ENCODE assay signal across 19 mouse cellular contexts in the genomic region with DNA sequence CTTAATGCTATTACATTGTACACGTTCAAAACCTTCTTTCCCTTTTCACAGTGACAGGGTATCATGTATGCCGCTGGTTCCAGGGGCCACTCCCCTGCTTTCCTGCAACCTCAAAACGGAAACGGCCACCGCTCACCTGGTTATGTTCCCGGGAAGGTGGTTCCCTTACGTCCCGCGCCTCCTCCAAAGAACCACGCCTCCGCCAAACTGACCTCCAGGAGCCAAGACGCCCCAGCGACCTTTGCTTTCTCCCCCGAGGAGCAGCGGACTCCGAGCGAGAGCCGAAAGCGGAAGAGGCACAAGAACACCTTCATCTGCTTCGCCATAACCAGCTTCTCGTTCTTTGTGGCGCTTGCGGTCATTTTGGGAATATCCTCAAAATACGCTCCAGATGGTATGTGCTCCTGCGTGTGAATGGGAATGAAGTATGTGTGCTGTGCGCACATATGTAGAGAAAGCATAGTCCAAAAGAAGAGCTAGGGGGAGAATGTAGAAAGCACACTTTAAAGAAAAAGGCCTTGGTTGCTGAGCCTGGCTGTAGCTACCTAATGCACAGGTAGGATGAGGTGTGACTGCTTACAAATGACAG. TPM values are rescaled to one million over a fixed set of nuclear protein-coding genes. Genes with fewer than 3 reads are reported as not detected.
A peak's percentile ranks its signal among the peaks of the same experiment; 100 is the strongest.
DNase-seq lines count a peak whose midpoint lies in the region; ATAC-seq and TF ChIP-seq lines count a peak whose summit lies in the region.
"Had no signal": no experiment of that assay in that cellular context is flagged by ENCODE, and none has a peak within 500 bp of the region (broad histone marks: within the 10 kb centered on the region; RNA-seq: fewer than 3 reads in every experiment).

No protein-coding gene starts in this region.

- no peaks in the 10 kb centered on the region for H3K27me3 ChIP-seq in forebrain, postnatal 0 days (ENCODE audit: insufficient read depth, low read length)
- H3K27me3 ChIP-seq in forebrain, embryonic 16.5 days (replicated peaks; ENCODE audit: control insufficient read depth, insufficient read depth, low read length), result no peaks in the 10 kb centered on the region
- no peaks in the 10 kb centered on the region for H3K27me3 ChIP-seq in kidney, adult 2 months (replicated peaks; ENCODE audit: control insufficient read depth, insufficient read depth, low read length)
- H3K27me3 ChIP-seq in kidney, embryonic 14.5 days (ENCODE audit: control insufficient read depth, insufficient read depth, low read length), result no peaks in the 10 kb centered on the region
- no peaks in the 10 kb centered on the region for H3K27me3 ChIP-seq in E14TG2a.4 (ENCODE audit: insufficient read depth, low read length)
- H3K27me3 ChIP-seq in midbrain, embryonic 11.5 days (ENCODE audit: control insufficient read depth, insufficient read depth, low read length), result no peaks in the 10 kb centered on the region
- H3K27me3 ChIP-seq: limb, embryonic 15.5 days; liver, embryonic 15.5 days; Patski had no signal

- in situ Hi-C loops in ES-E14 (cut with MboI; ENCODE audit: low sequenced_read_pairs in 2 of 2, unreplicated experiment in 2 of 2), result no loop called here

- 0 out of 2 replicates have a peak, but pooled peaks have one; percentile 21 for ATAC-seq in forebrain, postnatal 0 days
- no peak for ATAC-seq in forebrain, embryonic 16.5 days
- ATAC-seq in kidney, embryonic 14.5 days (ENCODE audit: low FRiP score, low TSS enrichment), result no peak
- no peak for ATAC-seq in midbrain, embryonic 11.5 days (ENCODE audit: low FRiP score)
- ATAC-seq: intestine, embryonic 16.5 days; Patski had no signal

- no peaks in the 10 kb centered on the region for H3K9me3 ChIP-seq in forebrain, postnatal 0 days (ENCODE audit: low read length)
- H3K9me3 ChIP-seq in forebrain, embryonic 16.5 days (ENCODE audit: control insufficient read depth, low read length), result no peaks in the 10 kb centered on the region
- H3K9me3 ChIP-seq in kidney, embryonic 14.5 days (ENCODE audit: control insufficient read depth, low read length), result no peaks in the 10 kb centered on the region
- H3K9me3 ChIP-seq in E14TG2a.4 (ENCODE audit: low read length), result no peaks in the 10 kb centered on the region
- no peaks in the 10 kb centered on the region for H3K9me3 ChIP-seq in ES-E14 (ENCODE audit: control insufficient read depth, insufficient read depth, low read depth, low read length)
- no peaks in the 10 kb centered on the region for H3K9me3 ChIP-seq in midbrain, embryonic 11.5 days (ENCODE audit: control insufficient read depth, low read length)
- H3K9me3 ChIP-seq: limb, embryonic 15.5 days; liver, embryonic 15.5 days; midbrain, embryonic 10.5 days had no signal

- H3K4me3 ChIP-seq in forebrain, postnatal 0 days (ENCODE audit: low read depth, low read length), result no peak overlapping the region
- H3K4me3 ChIP-seq in forebrain, embryonic 16.5 days (replicated peaks; ENCODE audit: low read length), result no peak overlapping the region
- no peak overlapping the region for H3K4me3 ChIP-seq in kidney, adult 2 months (ENCODE audit: insufficient read depth, low read depth, low read length)
- H3K4me3 ChIP-seq in kidney, embryonic 14.5 days (ENCODE audit: low read length), result no peak overlapping the region
- peak overlapping the region; percentile 80 for H3K4me3 ChIP-seq in E14TG2a.4 (replicated peaks; ENCODE audit: low read length)
- H3K4me3 ChIP-seq in ES-E14 (ENCODE audit: insufficient read depth in 1 of 2, low read depth in 1 of 2, low read length in 2 of 2, poor library complexity in 1 of 2, severe bottlenecking in 1 of 2), result peak overlapping the region; percentile 57 to 62
- H3K4me3 ChIP-seq in midbrain, embryonic 11.5 days (ENCODE audit: low read depth, low read length), result no peak overlapping the region
- H3K4me3 ChIP-seq: limb, embryonic 15.5 days; liver, embryonic 15.5 days; midbrain, embryonic 10.5 days had no signal

- TF ChIP-seq POLR2A in kidney, adult 2 months (IDR thresholded peaks at IDR 0.05; ENCODE audit: low read depth, low read length), result no peak

- no peak for TF ChIP-seq CTCF in forebrain, postnatal 0 days (IDR thresholded peaks at IDR 0.05; ENCODE audit: low read depth)
- TF ChIP-seq CTCF in kidney, adult 2 months (conservative IDR thresholded peaks at IDR 0.05; ENCODE audit: insufficient read depth, insufficient read length, low read depth, low read length), result no peak
- TF ChIP-seq CTCF in E14TG2a.4 (conservative IDR thresholded peaks at IDR 0.05; ENCODE audit: low read length), result no peak

- H3K9ac ChIP-seq in forebrain, postnatal 0 days, result no peak overlapping the region
- H3K9ac ChIP-seq in forebrain, embryonic 16.5 days (replicated peaks; ENCODE audit: low read depth, low read length), result no peak overlapping the region
- H3K9ac ChIP-seq in kidney, embryonic 14.5 days (ENCODE audit: low read depth, low read length), result no peak overlapping the region
- H3K9ac ChIP-seq in ES-E14 (ENCODE audit: insufficient read depth, low read depth, low read length, poor library complexity, severe bottlenecking), result peak overlapping the region; percentile 54
- H3K9ac ChIP-seq in midbrain, embryonic 11.5 days (ENCODE audit: low read length), result no peak overlapping the region
- H3K9ac ChIP-seq: limb, embryonic 15.5 days; liver, embryonic 15.5 days had no signal

- 0 out of 2 replicates have a peak overlapping the region, but pooled peaks have one; percentile 30 for H3K27ac ChIP-seq in forebrain, postnatal 0 days (ENCODE audit: low read depth, low read length)
- H3K27ac ChIP-seq in forebrain, embryonic 16.5 days (ENCODE audit: low read length), result no peak overlapping the region
- H3K27ac ChIP-seq in kidney, adult 2 months (ENCODE audit: insufficient read depth, low read depth, low read length), result no peak overlapping the region
- no peak overlapping the region for H3K27ac ChIP-seq in kidney, embryonic 14.5 days (ENCODE audit: low read depth, low read length)
- peak overlapping the region; percentile 89; the same call in 1 of the 2 replicates for H3K27ac ChIP-seq in ES-E14 (ENCODE audit: insufficient read depth, low read depth, low read length, poor library complexity, severe bottlenecking)
- H3K27ac ChIP-seq in midbrain, embryonic 11.5 days (ENCODE audit: low read depth, low read length), result no peak overlapping the region
- H3K27ac ChIP-seq: liver, embryonic 15.5 days; macrophage; midbrain, embryonic 10.5 days had no signal

- no peak overlapping the region for H3K4me2 ChIP-seq in forebrain, postnatal 0 days (ENCODE audit: low read depth)
- H3K4me2 ChIP-seq in forebrain, embryonic 16.5 days (ENCODE audit: low read length), result no peak overlapping the region
- H3K4me2 ChIP-seq in kidney, embryonic 14.5 days (replicated peaks; ENCODE audit: low read depth, low read length), result no peak overlapping the region
- H3K4me2 ChIP-seq in midbrain, embryonic 11.5 days, result no peak overlapping the region
- H3K4me2 ChIP-seq: limb, embryonic 15.5 days; liver, embryonic 15.5 days had no signal

- WGBS in forebrain, postnatal 0 days, result 87% methylated on average over 26 of the region's 26 CpGs
- 90% methylated on average over 26 of the region's 26 CpGs for WGBS in forebrain, embryonic 16.5 days
- 84% methylated on average over 26 of the region's 26 CpGs for WGBS in kidney, adult 2 months
- 93% methylated on average over 26 of the region's 26 CpGs for WGBS in kidney, embryonic 14.5 days
- 91% methylated on average over 26 of the region's 26 CpGs for WGBS in midbrain, embryonic 11.5 days

- peak; percentile 35 for DNase-seq in forebrain, postnatal 0 days
- peak; percentile 51 for DNase-seq in kidney, adult 2 months
- DNase-seq in ES-E14 (ENCODE audit: low read depth, low spot score), result no peak
- no peak for DNase-seq in layer of hippocampus, postnatal 25 days (ENCODE audit: extremely low spot score in 1 of 2, low spot score in 1 of 2)
- no peak for DNase-seq in midbrain, embryonic 11.5 days (ENCODE audit: low spot score, missing footprints)
- DNase-seq: adrenal gland, postnatal 14 days; B cell, adult 2 months; gastrocnemius, postnatal 25 days; layer of hippocampus, postnatal 36 days; thymus, postnatal 36 days had no signal

- peaks cover 7% of the 10 kb centered on the region; the same call in 1 of the 2 replicates for H3K4me1 ChIP-seq in forebrain, postnatal 0 days (ENCODE audit: insufficient read depth)
- peaks cover 29% of the 10 kb centered on the region for H3K4me1 ChIP-seq in forebrain, embryonic 16.5 days (replicated peaks; ENCODE audit: control insufficient read depth, insufficient read depth, low read length)
- 0 out of 2 replicates have a peak, but pooled peaks cover 4% of the 10 kb centered on the region for H3K4me1 ChIP-seq in kidney, adult 2 months (ENCODE audit: control insufficient read depth, insufficient read depth, low read length)
- 0 out of 2 replicates have a peak, but pooled peaks cover 5% of the 10 kb centered on the region for H3K4me1 ChIP-seq in kidney, embryonic 14.5 days (ENCODE audit: control insufficient read depth, insufficient read depth, low read length)
- H3K4me1 ChIP-seq in E14TG2a.4 (replicated peaks; ENCODE audit: low read depth, low read length) (peaks cover 80% of the 10 kb centered on the region), ES-E14 (ENCODE audit: control insufficient read depth in 2 of 2, insufficient read depth in 2 of 2, low read length in 2 of 2, poor library complexity in 1 of 2) (peaks cover 5 to 6% of the 10 kb centered on the region in 2 experiments)
- H3K4me1 ChIP-seq in midbrain, embryonic 11.5 days (ENCODE audit: control insufficient read depth, insufficient read depth, low read length), result peaks cover 29% of the 10 kb centered on the region
- H3K4me1 ChIP-seq: liver, embryonic 15.5 days had no signal

- H3K36me3 ChIP-seq in forebrain, postnatal 0 days (ENCODE audit: insufficient read depth), result peaks cover 9% of the 10 kb centered on the region; the same call in 1 of the 2 replicates
- peaks cover 8% of the 10 kb centered on the region for H3K36me3 ChIP-seq in forebrain, embryonic 16.5 days (ENCODE audit: control insufficient read depth, insufficient read depth)
- H3K36me3 ChIP-seq in kidney, adult 2 months (ENCODE audit: control insufficient read depth, insufficient read depth, low read length), result no peaks in the 10 kb centered on the region; the same call in 1 of the 2 replicates
- H3K36me3 ChIP-seq in kidney, embryonic 14.5 days (ENCODE audit: control insufficient read depth, insufficient read depth, low read length), result peaks cover 21% of the 10 kb centered on the region; the same call in 1 of the 2 replicates
- H3K36me3 ChIP-seq in E14TG2a.4 (ENCODE audit: insufficient read depth, low read length) (peaks cover 54% of the 10 kb centered on the region), ES-E14 (ENCODE audit: control insufficient read depth, insufficient read depth, low read length, poor library complexity, severe bottlenecking) (peaks cover 14% of the 10 kb centered on the region)
- H3K36me3 ChIP-seq in midbrain, embryonic 11.5 days (ENCODE audit: control insufficient read depth, insufficient read depth, low read length), result peaks cover 11% of the 10 kb centered on the region

RNA-seq across cellular contexts. Expression of gene Cemip2, which starts 14.5 kb away (rescaled TPM):
- total RNA-seq in forebrain, postnatal 0 days (2014; rRNA removed), result 30.7 and 42.5 TPM in 2 replicates
- 13.4 and 17.4 TPM in 2 replicates for polyA plus RNA-seq in forebrain, postnatal 0 days (2015; fragmentation: Nextera tagmentation; extraction: Ambion mirVana)
- polyA plus RNA-seq in forebrain, embryonic 16.5 days (2015; fragmentation: Nextera tagmentation; extraction: Ambion mirVana), result 37.2 and 37.6 TPM in 2 replicates
- 6.7 and 6.9 TPM in 2 replicates for polyA plus RNA-seq in kidney, adult 2 months (2012; rRNA removed)
- 16.6 and 26.8 TPM in 2 replicates for polyA plus RNA-seq in kidney, embryonic 14.5 days (2014; fragmentation: Nextera tagmentation; extraction: Ambion mirVana)
- 75.3 and 175 TPM in 2 replicates for total RNA-seq in ES-E14 (2012; rRNA removed)
- 10 to 100 TPM; 12.6 to 15.3 TPM for total RNA-seq in layer of hippocampus, postnatal 25 days (2021)
- 83.7 and 86.7 TPM in 2 replicates for polyA plus RNA-seq in midbrain, embryonic 11.5 days (2014; fragmentation: Nextera tagmentation; extraction: Ambion mirVana)

Comparison
In these comparisons a context has a peak if more than half of its experiments do, and no peak if none do; other contexts are left out.
1. H3K27ac ChIP-seq: peak in forebrain, postnatal 0 days (single experiment) and ES-E14 (single experiment); none in forebrain, embryonic 16.5 days (single experiment), kidney, adult 2 months (single experiment), kidney, embryonic 14.5 days (single experiment) and midbrain, embryonic 11.5 days (single experiment).
2. DNase-seq: peak in forebrain, postnatal 0 days (single experiment) and kidney, adult 2 months (single experiment); none in ES-E14 (single experiment), layer of hippocampus, postnatal 25 days (0 of 2) and midbrain, embryonic 11.5 days (single experiment).
3. H3K4me3 ChIP-seq: peak in E14TG2a.4 (single experiment) and ES-E14 (2 of 2); none in forebrain, postnatal 0 days (single experiment), forebrain, embryonic 16.5 days (single experiment), kidney, adult 2 months (single experiment), kidney, embryonic 14.5 days (single experiment) and midbrain, embryonic 11.5 days (single experiment).